Mouse (Mus musculus) neural tube, embryonic 12.5 days (tissue): ENCODE measurements at regions not wholly inside any gene's neighbourhood (a gene's known extent, or its start where the extent isn't known, plus 50 kb on each side); places are given as distances from the start of the nearest gene placed in this dataset.

ENCODE experiments used
- ATAC-seq: fragments of 200-750 bp; cut with Nextera tagmentation; 2 replicates; pipeline ENCODE4 v1.8.0; 2017; ENCODE audit warnings: low read depth, mild to moderate bottlenecking, moderate TSS enrichment, moderate library complexity; ENCODE audit not compliant: low FRiP score
- H3K27ac ChIP-seq: fragments of 300-500 bp; sonication (generic); 2 replicates; pipeline ENCODE4 v1.5.1; 2016
- H3K27me3 ChIP-seq: fragments of 300-500 bp; sonication (generic); replicated peaks from 2 replicates; pipeline ENCODE4 v1.6.1; 2016; ENCODE audit warnings: mild to moderate bottlenecking
- H3K36me3 ChIP-seq: fragments of 300-500 bp; sonication (generic); 2 replicates; pipeline ENCODE4 v1.6.1; 2016; ENCODE audit warnings: mild to moderate bottlenecking
- H3K4me1 ChIP-seq: fragments of 300-500 bp; sonication (generic); 2 replicates; pipeline ENCODE4 v1.6.1; 2016
- H3K4me2 ChIP-seq: fragments of 300-500 bp; sonication (generic); replicated peaks from 2 replicates; pipeline ENCODE4 v1.6.1; 2016; ENCODE audit warnings: mild to moderate bottlenecking
- H3K4me3 ChIP-seq: fragments of 300-500 bp; sonication (generic); 2 replicates; pipeline ENCODE4 v1.5.1; 2016
- H3K9ac ChIP-seq: fragments of 300-500 bp; sonication (generic); 2 replicates; pipeline ENCODE4 v1.6.1; 2016; ENCODE audit warnings: mild to moderate bottlenecking
- H3K9me3 ChIP-seq: fragments of 300-500 bp; sonication (generic); 2 replicates; pipeline ENCODE4 v1.6.1; 2016; ENCODE audit warnings: mild to moderate bottlenecking
- whole genome bisulfite sequencing: fragments of 180-500 bp; shearing (Covaris S2); methylation state at CpG from one replicate; pipeline ENCODE4 v1.1.7; 2016; 5-methylcytosine and 5-hydroxymethylcytosine counted together

- Histone ChIP-seq H3K4me2 (no peak overlapping the region), H3K4me3 (no peak overlapping the region), H3K27me3 (no peaks in the 10 kb centered on the region), H3K27ac (no peak overlapping the region), H3K4me1 (no peaks in the 10 kb centered on the region), H3K36me3 (no peaks in the 10 kb centered on the region), H3K9ac (no peak overlapping the region), H3K9me3 (no peaks in the 10 kb centered on the region)
- 73% methylated on average over 2 of the region's 2 CpGs for WGBS
- ATAC-seq = no peak
Observed at GRCm38 (mm10) chr19:15230129-15230927, 632.5 kb upstream of the Tle4 start.

- ATAC-seq = no peak
- Histone ChIP-seq H3K27me3 (no peaks in the 10 kb centered on the region), H3K36me3 (no peaks in the 10 kb centered on the region), H3K4me2 (no peak overlapping the region), H3K27ac (no peak overlapping the region), H3K4me1 (no peaks in the 10 kb centered on the region), H3K4me3 (no peak overlapping the region), H3K9ac (no peak overlapping the region), H3K9me3 (no peaks in the 10 kb centered on the region)
- WGBS = 85% methylated on average over 3 of the region's 3 CpGs
Observed at GRCm38 (mm10) chr19:15217387-15217786, 619.5 kb upstream of the Tle4 start.

DNA sequence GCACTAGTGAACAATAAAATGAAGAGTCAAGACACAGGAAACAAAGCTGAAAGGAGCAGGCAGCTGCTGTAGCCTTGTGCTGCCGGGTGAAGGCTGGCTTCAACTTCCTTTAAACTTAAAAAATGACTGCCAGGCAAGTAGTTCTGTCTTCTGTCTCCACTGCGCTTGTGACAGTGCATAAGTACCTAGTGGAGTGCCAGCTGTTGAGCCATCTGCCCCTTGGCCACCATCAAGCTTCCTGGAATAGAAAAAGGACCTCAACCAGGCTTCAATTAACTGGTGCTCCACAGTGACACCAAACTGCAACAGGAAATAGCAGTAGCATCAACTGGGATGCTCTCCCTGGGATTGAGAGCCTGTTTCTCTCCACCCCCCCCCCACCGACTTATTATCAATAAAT, 616.8 kb upstream of the Tle4 start:
- 75% methylated on average over 3 of the region's 3 CpGs for WGBS
- no peak overlapping the region for H3K9ac ChIP-seq
- H3K4me1 ChIP-seq = no peaks in the 10 kb centered on the region
- H3K4me3 ChIP-seq = no peak overlapping the region
- no peak overlapping the region for H3K27ac ChIP-seq
- H3K27me3 ChIP-seq = no peaks in the 10 kb centered on the region
- ATAC-seq = no peak
- H3K9me3 ChIP-seq = no peaks in the 10 kb centered on the region
- no peaks in the 10 kb centered on the region for H3K36me3 ChIP-seq
- no peak overlapping the region for H3K4me2 ChIP-seq

- Histone ChIP-seq H3K36me3 (no peaks in the 10 kb centered on the region), H3K4me2 (no peak overlapping the region), H3K4me1 (no peaks in the 10 kb centered on the region), H3K27me3 (no peaks in the 10 kb centered on the region), H3K9me3 (no peaks in the 10 kb centered on the region), H3K4me3 (no peak overlapping the region), H3K27ac (no peak overlapping the region), H3K9ac (no peak overlapping the region)
- ATAC-seq = no peak
- 59% methylated on average over 5 of the region's 5 CpGs for WGBS
Observed at GRCm38 (mm10) chr19:15212881-15213280, 615.0 kb upstream of the Tle4 start.

DNA sequence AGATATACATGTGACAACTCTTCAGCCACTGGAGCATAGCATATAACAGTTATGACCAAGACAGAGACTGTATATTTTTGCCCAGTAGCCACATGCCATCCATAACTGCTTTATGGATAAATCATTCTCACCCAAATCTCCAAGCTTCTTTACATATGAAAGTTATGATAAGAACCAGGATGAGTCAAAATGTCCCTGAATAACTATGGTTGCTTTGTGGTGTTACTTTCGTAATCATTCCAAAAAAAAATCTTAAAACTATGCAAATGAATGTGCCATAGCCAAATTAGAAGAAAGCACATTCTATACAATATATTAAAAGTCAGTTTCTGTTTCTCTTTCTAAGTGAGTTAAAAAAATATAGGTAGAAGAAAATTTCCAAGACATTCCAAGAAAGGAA, 605.2 kb upstream of the Tle4 start:
- no peak overlapping the region for H3K27ac ChIP-seq
- H3K9me3 ChIP-seq = no peaks in the 10 kb centered on the region
- H3K9ac ChIP-seq = no peak overlapping the region
- 87% methylated on average over 1 of the region's 1 CpGs for WGBS
- peaks cover 10% of the 10 kb centered on the region for H3K4me1 ChIP-seq
- no peak overlapping the region for H3K4me2 ChIP-seq
- H3K27me3 ChIP-seq = no peaks in the 10 kb centered on the region
- H3K36me3 ChIP-seq = no peaks in the 10 kb centered on the region
- H3K4me3 ChIP-seq = no peak overlapping the region
- no peak for ATAC-seq

DNA sequence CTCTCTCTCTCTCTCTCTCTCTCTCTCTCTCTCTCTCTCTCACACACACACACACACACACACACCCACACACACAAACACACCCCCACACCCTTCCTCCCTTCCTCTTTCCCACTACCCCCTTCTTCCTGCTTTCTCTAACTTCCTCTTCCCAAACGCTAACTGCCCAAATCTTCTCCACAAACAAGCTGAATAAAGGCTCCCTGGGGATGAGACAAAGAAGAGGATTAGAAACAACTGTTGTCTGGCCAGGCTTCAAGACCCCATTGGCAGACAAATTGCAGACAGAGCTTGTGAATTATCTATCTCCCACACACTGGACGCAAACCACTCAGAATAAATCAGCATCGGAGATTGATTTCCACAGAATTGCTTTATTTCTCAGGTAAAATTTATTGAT, 603.4 kb upstream of the Tle4 start:
- 21% methylated on average over 3 of the region's 3 CpGs for WGBS
- Histone ChIP-seq H3K9ac (no peak overlapping the region), H3K36me3 (no peaks in the 10 kb centered on the region), H3K9me3 (no peaks in the 10 kb centered on the region), H3K4me2 (no peak overlapping the region), H3K4me1 (peaks cover 10% of the 10 kb centered on the region), H3K27ac (no peak overlapping the region), H3K4me3 (no peak overlapping the region), H3K27me3 (no peaks in the 10 kb centered on the region)
- ATAC-seq = no peak

DNA sequence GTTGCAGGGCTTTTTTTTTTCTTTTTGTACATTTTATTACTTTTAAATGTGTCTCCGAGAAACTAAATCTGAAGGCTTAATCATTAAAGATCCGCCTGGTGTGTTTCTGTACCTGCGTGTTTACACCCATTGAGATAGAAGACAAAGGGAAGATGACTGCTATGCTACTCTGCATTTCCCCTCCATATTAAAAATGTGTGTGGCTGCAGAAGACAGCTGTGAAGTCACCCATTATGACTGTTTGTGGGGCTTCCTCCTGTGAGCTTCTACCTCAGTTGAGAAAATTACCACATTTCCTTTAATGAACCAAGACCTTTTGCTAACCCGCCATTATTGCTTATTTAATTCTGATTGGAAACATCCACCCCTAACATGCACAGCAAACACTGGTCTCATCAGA, 602.9 kb upstream of the Tle4 start:
- ATAC-seq = no peak
- Histone ChIP-seq H3K4me2 (no peak overlapping the region), H3K9me3 (no peaks in the 10 kb centered on the region), H3K36me3 (no peaks in the 10 kb centered on the region), H3K4me1 (peaks cover 10% of the 10 kb centered on the region), H3K4me3 (no peak overlapping the region), H3K9ac (no peak overlapping the region), H3K27ac (no peak overlapping the region), H3K27me3 (no peaks in the 10 kb centered on the region)
- WGBS = 68% methylated on average over 4 of the region's 4 CpGs

DNA sequence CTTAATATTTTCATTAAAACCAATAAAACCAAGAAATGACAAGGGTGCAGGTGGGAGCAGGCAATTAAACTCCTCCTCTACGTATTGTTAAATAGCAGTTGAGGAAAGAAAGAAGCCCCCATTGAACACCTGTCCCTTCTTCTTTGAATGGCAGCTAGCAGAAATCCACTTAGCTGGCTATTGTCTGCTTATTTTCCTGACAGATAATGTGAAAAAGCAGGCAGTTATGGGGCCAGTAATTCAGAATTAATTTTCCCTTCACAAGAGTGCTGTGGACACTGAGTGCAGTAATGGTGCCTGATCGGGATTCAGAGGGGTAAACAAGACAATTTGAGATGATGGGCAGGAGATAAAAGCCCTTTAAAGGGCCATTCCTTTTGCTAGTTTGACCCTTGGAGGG, 602.5 kb upstream of the Tle4 start:
- WGBS = 29% methylated on average over 2 of the region's 2 CpGs
- Histone ChIP-seq H3K9ac (no peak overlapping the region), H3K4me1 (peaks cover 10% of the 10 kb centered on the region), H3K27ac (no peak overlapping the region), H3K4me2 (no peak overlapping the region), H3K27me3 (no peaks in the 10 kb centered on the region), H3K36me3 (no peaks in the 10 kb centered on the region), H3K4me3 (no peak overlapping the region), H3K9me3 (no peaks in the 10 kb centered on the region)
- ATAC-seq = peak; percentile 29; the same call in 1 of the 2 replicates

- H3K9ac ChIP-seq = no peak overlapping the region
- 70% methylated on average over 1 of the region's 1 CpGs for WGBS
- H3K4me1 ChIP-seq = peaks cover 10% of the 10 kb centered on the region
- no peak overlapping the region for H3K4me3 ChIP-seq
- H3K27me3 ChIP-seq = no peaks in the 10 kb centered on the region
- H3K4me2 ChIP-seq = no peak overlapping the region
- H3K9me3 ChIP-seq = no peaks in the 10 kb centered on the region
- ATAC-seq = no peak
- no peaks in the 10 kb centered on the region for H3K36me3 ChIP-seq
- no peak overlapping the region for H3K27ac ChIP-seq
Observed at GRCm38 (mm10) chr19:15199692-15200091, 601.8 kb upstream of the Tle4 start.

GRCm38 (mm10) chr19:15175221-15175620, 577.4 kb upstream of the Tle4 start:
- no peaks in the 10 kb centered on the region for H3K9me3 ChIP-seq
- H3K9ac ChIP-seq = no peak overlapping the region
- ATAC-seq = no peak
- H3K4me2 ChIP-seq = no peak overlapping the region
- no peaks in the 10 kb centered on the region for H3K36me3 ChIP-seq
- no peaks in the 10 kb centered on the region for H3K4me1 ChIP-seq
- H3K4me3 ChIP-seq = no peak overlapping the region
- H3K27ac ChIP-seq = no peak overlapping the region
- H3K27me3 ChIP-seq = no peaks in the 10 kb centered on the region

DNA sequence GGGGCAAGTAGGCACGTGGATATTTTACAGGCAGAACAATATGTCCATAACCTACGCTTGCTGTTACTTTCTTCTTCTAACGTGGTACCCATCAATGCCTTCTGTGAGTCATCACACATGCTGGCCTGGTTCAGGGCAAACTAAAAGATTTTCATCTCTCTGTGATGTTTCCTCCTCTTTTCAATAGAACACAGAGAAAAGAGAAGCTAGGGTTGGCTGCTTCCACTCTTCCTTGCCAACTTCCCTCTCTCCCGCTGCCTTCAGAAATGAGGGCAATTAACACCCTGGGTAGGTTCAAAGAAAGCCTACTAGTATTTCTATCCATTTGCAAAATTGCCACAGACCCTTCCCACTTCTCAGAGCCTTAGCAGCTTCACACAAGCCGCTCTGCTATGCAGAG, 575.5 kb upstream of the Tle4 start:
- no peak for ATAC-seq
- H3K4me2 ChIP-seq = no peak overlapping the region

DNA sequence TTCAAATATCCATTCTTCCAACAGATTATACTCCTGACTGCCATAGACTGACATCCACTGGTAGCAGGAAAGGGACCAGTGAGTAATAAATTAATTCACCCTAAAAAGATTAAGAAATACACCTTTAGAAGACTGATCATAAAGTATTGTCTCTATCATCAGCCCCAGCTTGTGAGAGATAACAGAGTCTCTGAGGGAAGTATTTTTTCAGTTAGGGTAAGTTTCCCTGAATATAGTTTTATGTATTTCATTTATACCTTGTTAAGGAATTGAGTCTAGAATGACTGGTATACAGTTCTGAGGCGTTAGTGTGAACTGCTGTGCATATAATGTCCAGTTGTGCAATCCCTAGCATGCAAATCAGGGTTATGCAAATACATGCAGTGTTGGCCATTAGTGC, 569.3 kb upstream of the Tle4 start:
- Histone ChIP-seq H3K9ac (no peak overlapping the region), H3K36me3 (no peaks in the 10 kb centered on the region), H3K4me3 (no peak overlapping the region), H3K27ac (no peak overlapping the region), H3K27me3 (no peaks in the 10 kb centered on the region), H3K4me1 (no peaks in the 10 kb centered on the region), H3K4me2 (no peak overlapping the region), H3K9me3 (no peaks in the 10 kb centered on the region)
- WGBS = 86% methylated on average over 1 of the region's 1 CpGs
- no peak for ATAC-seq

More for the DNA sequence above, 575.5 kb upstream of the Tle4 start:
- Histone ChIP-seq H3K27ac (no peak overlapping the region), H3K9ac (no peak overlapping the region), H3K27me3 (no peaks in the 10 kb centered on the region), H3K4me1 (no peaks in the 10 kb centered on the region), H3K36me3 (no peaks in the 10 kb centered on the region), H3K4me3 (no peak overlapping the region), H3K9me3 (no peaks in the 10 kb centered on the region)
- WGBS = 24% methylated on average over 5 of the region's 5 CpGs

GRCm38 (mm10) chr19:15160641-15161040, 562.8 kb upstream of the Tle4 start:
- Histone ChIP-seq H3K4me1 (no peaks in the 10 kb centered on the region), H3K36me3 (no peaks in the 10 kb centered on the region), H3K4me2 (no peak overlapping the region), H3K4me3 (no peak overlapping the region), H3K27me3 (no peaks in the 10 kb centered on the region), H3K27ac (no peak overlapping the region), H3K9ac (no peak overlapping the region), H3K9me3 (no peaks in the 10 kb centered on the region)
- ATAC-seq = no peak
- WGBS = 61% methylated on average over 3 of the region's 3 CpGs
